In the genomic region with DNA sequence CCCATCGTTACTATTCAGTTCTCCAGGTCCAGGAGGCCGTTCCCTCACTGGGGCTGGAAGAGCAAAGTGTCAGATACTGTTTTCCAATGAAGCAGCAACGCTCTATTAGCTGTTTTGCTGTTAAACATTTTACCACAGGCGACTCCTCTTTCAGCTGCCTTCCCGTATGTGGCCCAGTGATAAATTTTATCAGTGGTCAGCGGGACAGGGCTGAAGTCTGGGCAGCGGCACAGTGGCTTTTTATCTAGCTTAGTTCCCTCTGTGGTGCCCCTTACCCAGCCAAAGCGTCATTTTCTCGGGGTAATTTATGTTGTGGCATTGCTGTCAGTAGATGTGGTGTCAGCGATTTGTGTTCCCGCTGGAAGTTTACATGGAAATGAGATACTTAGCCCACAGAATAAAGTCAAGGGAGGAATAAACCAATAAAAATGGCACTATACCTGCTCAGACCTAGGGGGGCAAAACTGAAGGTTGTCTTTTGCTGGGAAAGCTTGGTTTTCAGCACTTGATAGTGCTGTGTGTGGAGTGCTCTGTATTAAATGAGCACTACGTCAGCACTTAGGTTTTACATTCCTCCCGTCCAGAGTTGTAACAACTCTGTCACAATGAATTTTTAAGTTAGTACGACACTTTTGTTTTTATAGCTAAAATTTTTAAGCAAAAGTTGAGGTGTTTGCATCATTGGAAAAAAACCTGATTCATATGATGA, we compare ENCODE assay signal across 17 mouse cellular contexts.
DNase-seq lines count a peak whose midpoint lies in the region; ATAC-seq lines count a peak whose summit lies in the region.
"Had no signal": no experiment of that assay in that cellular context is flagged by ENCODE, and none has a peak within 500 bp of the region (broad histone marks: within the 10 kb centered on the region; RNA-seq: fewer than 3 reads in every experiment).

No protein-coding gene starts in this region.

- no peaks in the 10 kb centered on the region for H3K9me3 ChIP-seq in heart, embryonic 11.5 days (replicated peaks; ENCODE audit: control insufficient read depth, low read length)
- H3K9me3 ChIP-seq in liver, embryonic 16.5 days (replicated peaks; ENCODE audit: control insufficient read depth, low read length): no peaks in the 10 kb centered on the region
- H3K9me3 ChIP-seq in hindbrain, embryonic 12.5 days (replicated peaks): no peaks in the 10 kb centered on the region
- no peaks in the 10 kb centered on the region for H3K9me3 ChIP-seq in midbrain, embryonic 15.5 days
- H3K9me3 ChIP-seq: hindbrain, embryonic 13.5 days; limb, embryonic 12.5 days; neural tube, embryonic 15.5 days had no signal

- WGBS in heart, embryonic 11.5 days (ENCODE audit: insufficient replicate concordance): 31% methylated on average over 14 of the region's 14 CpGs
- 18% methylated on average over 14 of the region's 14 CpGs for WGBS in liver, embryonic 16.5 days (ENCODE audit: insufficient replicate concordance)
- WGBS in hindbrain, embryonic 12.5 days: 81% methylated on average over 14 of the region's 14 CpGs
- 87% methylated on average over 14 of the region's 14 CpGs for WGBS in midbrain, embryonic 15.5 days

- DNase-seq in heart, postnatal 4 days: no peak
- peak; percentile 46 for DNase-seq in spleen, adult 12 weeks (ENCODE audit: low spot score)
- no peak for DNase-seq in spleen, adult 18-20 months
- DNase-seq: B cell, adult 2 months; right cerebral cortex, postnatal 4 days had no signal

- H3K4me2 ChIP-seq in heart, embryonic 11.5 days: peak overlapping the region; percentile 46
- H3K4me2 ChIP-seq in liver, embryonic 16.5 days (ENCODE audit: low read depth, low read length): peak overlapping the region; percentile 60
- H3K4me2 ChIP-seq in hindbrain, embryonic 12.5 days (replicated peaks): no peak overlapping the region
- no peak overlapping the region for H3K4me2 ChIP-seq in midbrain, embryonic 15.5 days
- H3K4me2 ChIP-seq: hindbrain, embryonic 13.5 days; limb, embryonic 12.5 days; midbrain, embryonic 11.5 days; neural tube, embryonic 15.5 days had no signal

- H3K4me1 ChIP-seq in heart, embryonic 11.5 days (ENCODE audit: control insufficient read depth, insufficient read depth, low read length): 0 out of 2 replicates have a peak, but pooled peaks cover 3% of the 10 kb centered on the region
- H3K4me1 ChIP-seq in liver, embryonic 16.5 days (ENCODE audit: control insufficient read depth, low read depth, low read length): peaks cover 13% of the 10 kb centered on the region
- H3K4me1 ChIP-seq in hindbrain, embryonic 12.5 days: no peaks in the 10 kb centered on the region
- no peaks in the 10 kb centered on the region for H3K4me1 ChIP-seq in midbrain, embryonic 15.5 days
- H3K4me1 ChIP-seq: hindbrain, embryonic 13.5 days; limb, embryonic 12.5 days; neural tube, embryonic 15.5 days had no signal

- ATAC-seq in heart, embryonic 11.5 days (replicated peaks; ENCODE audit: insufficient number of reproducible peaks, low FRiP score, low TSS enrichment): peak; percentile 95
- peak; percentile 99 for ATAC-seq in liver, embryonic 16.5 days (ENCODE audit: low read depth)
- ATAC-seq in hindbrain, embryonic 12.5 days (ENCODE audit: low FRiP score): no peak
- no peak for ATAC-seq in inflammation-experienced regulatory T-cells, adult 6 months
- no peak for ATAC-seq in midbrain, embryonic 15.5 days (replicated peaks)
- ATAC-seq: forebrain, embryonic 14.5 days; Patski had no signal

- H3K27me3 ChIP-seq in heart, embryonic 11.5 days (ENCODE audit: control insufficient read depth, insufficient read depth, low read length): no peaks in the 10 kb centered on the region
- no peaks in the 10 kb centered on the region for H3K27me3 ChIP-seq in liver, embryonic 16.5 days (ENCODE audit: control insufficient read depth, insufficient read depth, low read depth, low read length)
- H3K27me3 ChIP-seq in hindbrain, embryonic 12.5 days: no peaks in the 10 kb centered on the region
- no peaks in the 10 kb centered on the region for H3K27me3 ChIP-seq in midbrain, embryonic 15.5 days (replicated peaks)
- H3K27me3 ChIP-seq: hindbrain, embryonic 13.5 days; limb, embryonic 12.5 days; neural tube, embryonic 15.5 days; Patski had no signal

- no peak overlapping the region for H3K9ac ChIP-seq in heart, embryonic 11.5 days (ENCODE audit: low read depth, low read length)
- H3K9ac ChIP-seq in liver, embryonic 16.5 days (ENCODE audit: low read depth, low read length): peak overlapping the region; percentile 45
- no peak overlapping the region for H3K9ac ChIP-seq in hindbrain, embryonic 12.5 days
- no peak overlapping the region for H3K9ac ChIP-seq in midbrain, embryonic 15.5 days
- H3K9ac ChIP-seq: hindbrain, embryonic 13.5 days; limb, embryonic 12.5 days; neural tube, embryonic 15.5 days had no signal

- H3K4me3 ChIP-seq in heart, embryonic 11.5 days (ENCODE audit: low read depth, low read length): no peak overlapping the region
- peak overlapping the region; percentile 32; the same call in 1 of the 2 replicates for H3K4me3 ChIP-seq in liver, embryonic 16.5 days (ENCODE audit: low read depth, low read length)
- no peak overlapping the region for H3K4me3 ChIP-seq in hindbrain, embryonic 12.5 days
- H3K4me3 ChIP-seq in midbrain, embryonic 15.5 days: no peak overlapping the region
- H3K4me3 ChIP-seq: hindbrain, embryonic 13.5 days; layer of hippocampus, adult 2 months; limb, embryonic 12.5 days; neural tube, embryonic 15.5 days had no signal

- no peaks in the 10 kb centered on the region for H3K36me3 ChIP-seq in heart, embryonic 11.5 days (ENCODE audit: control insufficient read depth, insufficient read depth, low read length)
- H3K36me3 ChIP-seq in liver, embryonic 16.5 days (ENCODE audit: control insufficient read depth, insufficient read depth): no peaks in the 10 kb centered on the region
- no peaks in the 10 kb centered on the region for H3K36me3 ChIP-seq in hindbrain, embryonic 12.5 days
- H3K36me3 ChIP-seq in midbrain, embryonic 15.5 days (replicated peaks): no peaks in the 10 kb centered on the region
- H3K36me3 ChIP-seq: hindbrain, embryonic 13.5 days; limb, embryonic 12.5 days; neural tube, embryonic 15.5 days had no signal

- peak overlapping the region; percentile 64 for H3K27ac ChIP-seq in heart, embryonic 11.5 days (ENCODE audit: low read depth, low read length)
- H3K27ac ChIP-seq in liver, embryonic 16.5 days (ENCODE audit: low read length): peak overlapping the region; percentile 98
- H3K27ac ChIP-seq in hindbrain, embryonic 12.5 days: no peak overlapping the region
- no peak overlapping the region for H3K27ac ChIP-seq in midbrain, embryonic 15.5 days
- H3K27ac ChIP-seq: hindbrain, embryonic 13.5 days; layer of hippocampus, adult 2 months; limb, embryonic 12.5 days; neural tube, embryonic 15.5 days had no signal

Comparison
In these comparisons a context has a peak if more than half of its experiments do, and no peak if none do; other contexts are left out.
1. ATAC-seq: peak in heart, embryonic 11.5 days (single experiment) and liver, embryonic 16.5 days (single experiment); none in hindbrain, embryonic 12.5 days (single experiment), inflammation-experienced regulatory T-cells, adult 6 months (single experiment) and midbrain, embryonic 15.5 days (single experiment).
2. H3K27ac ChIP-seq: peak in heart, embryonic 11.5 days (single experiment) and liver, embryonic 16.5 days (single experiment); none in hindbrain, embryonic 12.5 days (single experiment) and midbrain, embryonic 15.5 days (single experiment).
3. H3K4me2 ChIP-seq: peak in heart, embryonic 11.5 days (single experiment) and liver, embryonic 16.5 days (single experiment); none in hindbrain, embryonic 12.5 days (single experiment) and midbrain, embryonic 15.5 days (single experiment).